Mouse (Mus musculus): ENCODE measurements around the gene Ston1.

DNA sequence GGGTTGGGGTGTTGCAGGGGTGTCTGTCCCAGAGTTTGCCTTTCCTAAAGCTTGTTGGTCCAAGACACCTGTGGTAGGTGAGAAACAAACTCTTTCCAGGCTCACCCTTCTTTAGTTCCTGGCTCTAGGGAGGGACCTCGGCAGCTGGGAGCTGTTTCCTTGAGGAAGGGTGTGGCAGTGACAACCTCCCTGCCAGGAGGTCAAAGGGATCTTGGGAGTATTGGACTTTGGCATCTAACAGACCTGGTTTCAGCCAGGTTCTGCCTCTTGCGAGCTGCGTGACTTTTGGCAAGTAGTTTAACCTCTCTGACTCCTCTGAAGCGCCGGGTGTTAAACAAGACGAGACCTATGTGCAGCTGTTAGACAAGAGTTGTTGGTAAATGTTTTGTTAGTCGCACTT, 29.7 kb downstream of the Ston1 start:
- no peak for TF ChIP-seq CTCF (IDR thresholded peaks at IDR 0.05; ENCODE audit: extremely low read depth, insufficient read depth, insufficient read length, insufficient replicate concordance)
- TF ChIP-seq POLR2A (IDR thresholded peaks at IDR 0.05; ENCODE audit: low read depth, low read length) = no peak

All from spleen, adult 2 months (tissue).